Mouse (Mus musculus): ENCODE results near the gene Chrne.

- TF ChIP-seq CTCF (IDR thresholded peaks at IDR 0.05; ENCODE audit: low read depth, low read length) (no peak), POLR2A (IDR thresholded peaks at IDR 0.05; ENCODE audit: insufficient read depth, low read length) (no peak)
Observed at GRCm38 (mm10) chr11:70639976-70640375, 21.0 kb upstream of the Chrne start.

Data from ES-Bruce4 (cell line).